Mouse (Mus musculus) C2C12 (cell line): ENCODE results near the gene Eya2. TPM values are rescaled to one million over a fixed set of nuclear protein-coding genes. Genes with fewer than 3 reads are reported as not detected.

ENCODE experiments used
- H3K27me3 ChIP-seq: one replicate; pipeline ENCODE4 v1.6.1; 2011; ENCODE audit not compliant: control insufficient read depth, insufficient read depth, insufficient read length
- H3K36me3 ChIP-seq: one replicate; pipeline ENCODE4 v1.6.1; 2011; ENCODE audit not compliant: control insufficient read depth, insufficient read depth
- H3K4me3 ChIP-seq: one replicate; pipeline ENCODE4 v1.5.1; 2011; ENCODE audit warnings: mild to moderate bottlenecking, control low read depth; ENCODE audit not compliant: poor library complexity, insufficient read depth, severe bottlenecking
- H3K79me2 ChIP-seq: one replicate; pipeline ENCODE4 v1.6.1; 2011; ENCODE audit not compliant: control insufficient read depth, insufficient read depth
- H3K79me3 ChIP-seq: one replicate; pipeline ENCODE4 v1.6.1; 2011; ENCODE audit warnings: low read depth, control low read depth
- H3ac ChIP-seq: one replicate; pipeline ENCODE3; 2011; ENCODE audit warnings: low read depth; ENCODE audit not compliant: control insufficient read depth, insufficient read length
- CEBPB ChIP-seq: IDR thresholded peaks from one replicate; pipeline ENCODE4 v1.6.1; 2011; ENCODE audit warnings: low read depth, mild to moderate bottlenecking, control low read depth, moderate library complexity
- CTCF ChIP-seq: IDR thresholded peaks from one replicate; pipeline ENCODE4 v1.5.1; 2011; ENCODE audit not compliant: control insufficient read depth, insufficient read depth, insufficient read length
- FOSL1 ChIP-seq: IDR thresholded peaks from one replicate; pipeline ENCODE4 v1.8.0; 2011; ENCODE audit warnings: mild to moderate bottlenecking, low read length; ENCODE audit not compliant: poor library complexity, insufficient read depth, severe bottlenecking
- MAX ChIP-seq: IDR thresholded peaks from one replicate; pipeline ENCODE4 v1.6.1; 2011; ENCODE audit warnings: mild to moderate bottlenecking, control low read depth
- MYOD1 ChIP-seq: IDR thresholded peaks from one replicate; pipeline ENCODE4 v1.6.1; 2011; ENCODE audit warnings: low read depth; ENCODE audit not compliant: control insufficient read depth, insufficient read length
- MYOG ChIP-seq: IDR thresholded peaks from one replicate; pipeline ENCODE4 v1.6.1; 2011; ENCODE audit not compliant: control insufficient read depth, insufficient read length; ENCODE audit errors: extremely low read depth
- USF1 ChIP-seq: IDR thresholded peaks from one replicate; pipeline ENCODE4 v1.6.1; 2011; ENCODE audit warnings: low read depth, mild to moderate bottlenecking, control low read depth, moderate library complexity
- polyA plus RNA-seq: library from polyadenylated mRNA; unstranded; fragments of >200 nt; fragmentation: generic; extraction: Trizol; gene quantifications from one replicate; pipeline ENCODE4 v1.2.1, GENCODE M21; 2012; ENCODE audit warnings: missing spikeins

The Eya2 gene
- polyA plus RNA-seq, 1 experiment, result 0.19 TPM

GRCm38 (mm10) chr2:165601605-165602004 lies 6.8 kb downstream of the Eya2 start:
- H3K27me3 ChIP-seq, result peaks cover 13% of the 10 kb centered on the region
- no peaks in the 10 kb centered on the region for H3K36me3 ChIP-seq
- H3K79me3 ChIP-seq, result no peaks in the 10 kb centered on the region

GRCm38 (mm10) chr2:165603775-165604174 lies 8.9 kb downstream of the Eya2 start:
- H3K27me3 ChIP-seq, result peaks cover 5% of the 10 kb centered on the region
- no peaks in the 10 kb centered on the region for H3K79me2 ChIP-seq
- H3K36me3 ChIP-seq, result no peaks in the 10 kb centered on the region
- H3K79me3 ChIP-seq, result no peaks in the 10 kb centered on the region
- TF ChIP-seq FOSL1, result no peak
- TF ChIP-seq CEBPB, result no peak
- no peak for TF ChIP-seq MYOG
- no peak for TF ChIP-seq USF1
- no peak for TF ChIP-seq MAX
- TF ChIP-seq MYOD1, result no peak
- no peak for TF ChIP-seq CTCF
- no peak overlapping the region for H3K4me3 ChIP-seq
- H3ac ChIP-seq, result no peak overlapping the region

More at GRCm38 (mm10) chr2:165601605-165602004, 6.8 kb downstream of the Eya2 start:
- TF ChIP-seq MAX (no peak), CTCF (no peak), MYOG (no peak), CEBPB (no peak), FOSL1 (no peak), MYOD1 (no peak), USF1 (no peak)
- Histone ChIP-seq H3K79me2 (no peaks in the 10 kb centered on the region), H3K4me3 (no peak overlapping the region), H3ac (no peak overlapping the region)

- no peak overlapping the region for H3K4me3 ChIP-seq
- H3K27me3 ChIP-seq, result peaks cover 13% of the 10 kb centered on the region
- no peaks in the 10 kb centered on the region for H3K36me3 ChIP-seq
- no peaks in the 10 kb centered on the region for H3K79me2 ChIP-seq
- H3K79me3 ChIP-seq, result no peaks in the 10 kb centered on the region
- no peak for TF ChIP-seq CTCF
- TF ChIP-seq FOSL1, result no peak
- no peak for TF ChIP-seq MYOG
- no peak for TF ChIP-seq CEBPB
- no peak for TF ChIP-seq USF1
- no peak for TF ChIP-seq MAX
- no peak overlapping the region for H3ac ChIP-seq
Observed at GRCm38 (mm10) chr2:165611551-165612253, 16.9 kb downstream of the Eya2 start.

GRCm38 (mm10) chr2:165613741-165614339 lies 19.0 kb downstream of the Eya2 start:
- Histone ChIP-seq H3K27me3 (peaks cover 22% of the 10 kb centered on the region), H3K36me3 (no peaks in the 10 kb centered on the region), H3K4me3 (no peak overlapping the region), H3K79me2 (no peaks in the 10 kb centered on the region), H3K79me3 (no peaks in the 10 kb centered on the region), H3ac (no peak overlapping the region)
- TF ChIP-seq FOSL1 (no peak), MYOG (no peak), CEBPB (no peak), USF1 (no peak), MYOD1 (no peak), MAX (no peak), CTCF (no peak)

GRCm38 (mm10) chr2:165621488-165621887 lies 26.7 kb downstream of the Eya2 start:
- Histone ChIP-seq H3K4me3 (no peak overlapping the region), H3K79me2 (no peaks in the 10 kb centered on the region), H3K27me3 (peaks cover 64% of the 10 kb centered on the region), H3K79me3 (no peaks in the 10 kb centered on the region), H3ac (no peak overlapping the region), H3K36me3 (no peaks in the 10 kb centered on the region)
- TF ChIP-seq CEBPB (no peak), MYOD1 (no peak), CTCF (no peak), MYOG (no peak), USF1 (no peak), MAX (no peak), FOSL1 (no peak)

GRCm38 (mm10) chr2:165622596-165622995 lies 27.8 kb downstream of the Eya2 start:
- H3K79me3 ChIP-seq, result no peaks in the 10 kb centered on the region
- no peaks in the 10 kb centered on the region for H3K36me3 ChIP-seq
- H3ac ChIP-seq, result no peak overlapping the region
- no peak overlapping the region for H3K4me3 ChIP-seq
- peaks cover 66% of the 10 kb centered on the region for H3K27me3 ChIP-seq
- no peaks in the 10 kb centered on the region for H3K79me2 ChIP-seq
- TF ChIP-seq MYOG (no peak), CEBPB (no peak), MAX (no peak), USF1 (no peak), MYOD1 (no peak), CTCF (no peak), FOSL1 (no peak)
